Mouse (Mus musculus): ENCODE data around the gene Gnb1l. TPM values are rescaled to one million over a fixed set of nuclear protein-coding genes. Genes with fewer than 3 reads are reported as not detected.

Gene Gnb1l
- polyA plus RNA-seq, 1 experiment from 2014 or later = 16.9 TPM

DNA sequence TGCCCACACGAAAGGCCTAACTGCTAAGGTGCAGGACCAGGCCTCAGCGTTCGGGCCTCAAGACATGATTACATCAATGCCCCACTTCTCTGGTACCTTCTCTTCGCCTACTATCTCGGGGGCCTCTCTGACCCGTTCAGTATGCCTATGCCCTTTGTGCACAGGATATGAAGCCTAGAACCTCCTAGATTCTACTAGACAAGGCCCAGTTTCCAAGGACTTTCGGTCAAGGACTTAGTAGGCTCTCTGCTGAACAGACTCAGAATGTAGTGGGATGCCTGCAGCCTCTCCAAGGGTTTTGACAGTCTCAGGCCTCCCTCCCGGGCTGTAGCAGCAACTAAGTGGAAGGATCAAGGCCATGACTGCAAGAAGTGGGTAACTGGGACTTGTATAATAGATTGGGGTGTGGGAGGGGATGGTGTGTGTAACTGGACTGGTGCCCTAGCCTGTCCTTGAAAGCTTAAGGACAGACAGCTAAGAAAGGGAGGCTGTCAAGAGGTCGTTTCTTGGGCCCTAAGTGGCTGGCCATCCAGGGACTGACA is 90.6 kb downstream of the Gnb1l start:
- no peak overlapping the region for H3K27ac ChIP-seq
- ATAC-seq (ENCODE audit: insufficient number of reproducible peaks, insufficient read depth, low FRiP score, low TSS enrichment) = no peak
- peak overlapping the region; percentile 82 for H3K4me2 ChIP-seq (replicated peaks)
- no peaks in the 10 kb centered on the region for H3K9me3 ChIP-seq
- H3K27me3 ChIP-seq = peaks cover 96% of the 10 kb centered on the region
- no peak overlapping the region for H3K9ac ChIP-seq
- H3K36me3 ChIP-seq = no peaks in the 10 kb centered on the region
- H3K4me3 ChIP-seq = 0 out of 2 replicates have a peak overlapping the region, but pooled peaks have one; percentile 53
- H3K4me1 ChIP-seq = peaks cover 28% of the 10 kb centered on the region
- WGBS = 19% methylated on average over 9 of the region's 9 CpGs

DNA sequence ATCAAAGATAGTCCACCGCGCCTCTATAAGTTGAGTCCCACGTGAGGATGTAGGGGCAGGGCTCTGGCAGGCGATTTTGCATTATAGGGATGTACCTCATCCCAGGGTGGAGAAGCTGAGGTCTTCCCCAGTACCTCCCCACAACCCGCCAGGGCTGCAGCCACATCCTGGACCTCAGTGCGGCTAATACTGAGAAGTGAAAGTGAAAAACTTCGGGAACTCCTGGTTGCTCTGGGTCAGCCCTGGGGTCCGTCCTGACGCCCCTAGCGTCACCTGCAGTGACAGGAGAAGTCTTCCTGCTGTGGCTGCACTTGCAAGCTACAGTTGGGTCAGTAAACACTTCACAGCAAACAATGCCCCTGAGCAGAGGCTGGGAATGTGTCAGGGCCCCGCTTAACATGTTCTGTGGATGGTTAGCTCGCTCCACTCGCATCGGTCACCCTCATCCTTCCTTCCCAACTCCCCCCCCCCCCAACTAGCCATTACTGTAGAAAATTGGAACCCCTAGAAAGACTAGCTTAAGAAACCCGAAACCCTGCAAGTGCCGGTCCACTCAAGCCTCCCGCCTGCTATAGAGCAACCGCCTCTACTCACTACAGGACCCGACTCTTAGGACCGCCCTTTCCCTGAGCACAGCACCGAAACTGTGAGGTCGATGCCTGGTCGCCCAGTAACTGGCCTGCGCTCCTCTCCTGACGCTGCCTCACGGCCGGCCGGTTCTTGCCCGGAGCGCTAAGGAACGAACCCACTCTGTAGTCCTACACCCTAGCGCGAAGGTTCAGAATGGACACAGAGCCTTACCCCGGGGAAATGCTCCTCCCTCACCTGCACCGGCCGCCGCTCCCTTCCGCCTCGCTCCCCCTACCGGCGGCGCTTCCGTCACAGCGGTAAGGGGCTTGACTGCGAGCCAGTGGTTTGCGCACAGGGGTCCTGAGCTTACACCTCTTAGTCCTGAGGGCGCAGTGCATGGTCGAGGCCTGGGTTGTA is 91.6 kb downstream of the Gnb1l start, which contains the start of gene Tbx1:
Gene Tbx1 (minus strand): TSS at position 868 of the 987 bp plus-strand sequence.
- 2% methylated on average over 48 of the region's 48 CpGs for WGBS

DNA sequence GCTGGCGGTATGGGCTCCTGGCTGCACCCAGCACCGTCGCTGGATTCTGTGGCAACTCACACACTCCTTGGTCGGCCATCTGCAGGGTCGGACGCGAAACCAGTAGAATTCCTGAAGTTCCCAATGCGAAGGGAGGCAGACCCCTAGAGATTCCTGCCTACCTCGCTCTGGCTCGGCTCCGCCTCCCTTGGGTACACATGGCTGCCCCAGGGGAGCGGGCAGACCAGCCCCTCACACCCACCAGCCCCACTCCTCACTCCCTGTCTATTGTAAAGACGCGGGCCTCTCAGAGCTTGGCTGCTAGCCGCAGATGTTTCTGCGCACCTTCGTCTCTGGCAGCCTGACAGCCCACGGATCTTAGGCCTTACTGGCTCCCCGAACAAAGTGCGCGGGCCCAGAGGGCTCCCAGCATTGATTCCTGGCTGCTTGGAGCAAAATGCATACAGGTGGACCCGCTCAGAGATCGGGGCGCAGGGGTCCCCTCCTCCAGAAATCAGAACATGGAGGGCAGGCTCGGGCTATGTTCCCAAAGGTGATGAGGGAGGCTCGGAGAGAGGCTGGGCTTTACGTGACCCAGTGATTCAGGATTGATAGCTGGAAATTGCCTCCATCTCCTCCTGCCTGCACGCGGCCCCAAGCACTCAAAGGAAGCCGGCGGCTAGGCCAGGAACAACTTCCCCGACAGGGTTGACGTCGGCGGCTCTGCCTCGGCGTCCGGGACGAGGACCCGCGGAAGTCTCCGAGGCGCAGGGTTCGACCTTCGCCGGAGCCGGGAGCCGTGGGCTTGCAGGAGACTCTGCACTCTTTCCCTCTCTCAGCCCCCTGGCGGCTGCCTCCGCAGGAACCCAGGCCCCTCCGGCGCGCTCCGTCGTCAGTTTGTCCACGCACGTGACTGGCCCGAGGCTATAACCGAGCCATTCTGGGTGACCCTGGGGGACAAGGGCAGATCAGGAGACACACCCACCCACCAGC is 92.8 kb downstream of the Gnb1l start:
- WGBS = 1% methylated on average over 59 of the region's 59 CpGs
- H3K4me3 ChIP-seq = peak overlapping the region; percentile 25
- H3K27ac ChIP-seq = no peak overlapping the region
- peaks cover 26% of the 10 kb centered on the region for H3K4me1 ChIP-seq
- H3K4me2 ChIP-seq (replicated peaks) = peak overlapping the region; percentile 48
- no peaks in the 10 kb centered on the region for H3K36me3 ChIP-seq
- H3K9ac ChIP-seq = peak overlapping the region; percentile 3; the same call in 1 of the 2 replicates
- H3K9me3 ChIP-seq = no peaks in the 10 kb centered on the region
- no peak for ATAC-seq (ENCODE audit: insufficient number of reproducible peaks, insufficient read depth, low FRiP score, low TSS enrichment)
- peaks cover 79% of the 10 kb centered on the region for H3K27me3 ChIP-seq

More for the DNA sequence above, 91.6 kb downstream of the Gnb1l start, which contains the start of gene Tbx1:
- H3K4me2 ChIP-seq (replicated peaks) = peak within 1 kb of the TSS; percentile 48
- peak within 1 kb of the TSS; percentile 25 for H3K4me3 ChIP-seq
- H3K27me3 ChIP-seq = peaks cover 90% of the 10 kb centered on the region
- H3K27ac ChIP-seq = no peak within 1 kb of the TSS
- peak within 1 kb of the TSS; percentile 3; the same call in 1 of the 2 replicates for H3K9ac ChIP-seq
- H3K9me3 ChIP-seq = no peaks in the 10 kb centered on the region
- no peak for ATAC-seq (ENCODE audit: insufficient number of reproducible peaks, insufficient read depth, low FRiP score, low TSS enrichment)
- H3K36me3 ChIP-seq = no peaks in the 10 kb centered on the region
- peaks cover 28% of the 10 kb centered on the region for H3K4me1 ChIP-seq

- Histone ChIP-seq H3K4me3 (no peak overlapping the region), H3K4me2 (replicated peaks) (no peak overlapping the region), H3K36me3 (no peaks in the 10 kb centered on the region), H3K9ac (no peak overlapping the region), H3K27me3 (peaks cover 54% of the 10 kb centered on the region), H3K4me1 (peaks cover 20% of the 10 kb centered on the region; the same call in 1 of the 2 replicates), H3K27ac (no peak overlapping the region), H3K9me3 (no peaks in the 10 kb centered on the region)
- 61% methylated on average over 2 of the region's 2 CpGs for WGBS
- ATAC-seq (ENCODE audit: insufficient number of reproducible peaks, insufficient read depth, low FRiP score, low TSS enrichment) = no peak
These were observed 95.4 kb downstream of the Gnb1l start for GRCm38 (mm10) chr16:18593930-18594329.

- Histone ChIP-seq H3K9ac (no peak overlapping the region), H3K9me3 (no peaks in the 10 kb centered on the region), H3K4me3 (no peak overlapping the region), H3K4me1 (peaks cover 16% of the 10 kb centered on the region; the same call in 1 of the 2 replicates), H3K4me2 (replicated peaks) (no peak overlapping the region), H3K27ac (no peak overlapping the region), H3K27me3 (peaks cover 31% of the 10 kb centered on the region), H3K36me3 (no peaks in the 10 kb centered on the region)
- no peak for ATAC-seq (ENCODE audit: insufficient number of reproducible peaks, insufficient read depth, low FRiP score, low TSS enrichment)
- 35% methylated on average over 5 of the region's 5 CpGs for WGBS
These were observed 97.7 kb downstream of the Gnb1l start for GRCm38 (mm10) chr16:18596255-18596654.

GRCm38 (mm10) chr16:18598006-18598405 is 99.5 kb downstream of the Gnb1l start:
- no peak overlapping the region for H3K9ac ChIP-seq
- peaks cover 15% of the 10 kb centered on the region for H3K27me3 ChIP-seq
- ATAC-seq (ENCODE audit: insufficient number of reproducible peaks, insufficient read depth, low FRiP score, low TSS enrichment) = no peak

GRCm38 (mm10) chr16:18601447-18601846 is 102.9 kb downstream of the Gnb1l start:
- H3K9ac ChIP-seq = no peak overlapping the region
- H3K36me3 ChIP-seq = no peaks in the 10 kb centered on the region
- no peak overlapping the region for H3K4me3 ChIP-seq
- H3K9me3 ChIP-seq = no peaks in the 10 kb centered on the region
- no peaks in the 10 kb centered on the region for H3K27me3 ChIP-seq
- WGBS = 56% methylated on average over 7 of the region's 7 CpGs
- H3K27ac ChIP-seq = peak overlapping the region; percentile 46; the same call in 1 of the 2 replicates
- no peak for ATAC-seq (ENCODE audit: insufficient number of reproducible peaks, insufficient read depth, low FRiP score, low TSS enrichment)
- H3K4me2 ChIP-seq (replicated peaks) = no peak overlapping the region
- peaks cover 24% of the 10 kb centered on the region; the same call in 1 of the 2 replicates for H3K4me1 ChIP-seq

More at GRCm38 (mm10) chr16:18598006-18598405, 99.5 kb downstream of the Gnb1l start:
- Histone ChIP-seq H3K4me1 (peaks cover 19% of the 10 kb centered on the region; the same call in 1 of the 2 replicates), H3K4me2 (replicated peaks) (no peak overlapping the region), H3K9me3 (no peaks in the 10 kb centered on the region), H3K36me3 (no peaks in the 10 kb centered on the region), H3K4me3 (no peak overlapping the region), H3K27ac (no peak overlapping the region)
- 76% methylated on average over 3 of the region's 3 CpGs for WGBS

DNA sequence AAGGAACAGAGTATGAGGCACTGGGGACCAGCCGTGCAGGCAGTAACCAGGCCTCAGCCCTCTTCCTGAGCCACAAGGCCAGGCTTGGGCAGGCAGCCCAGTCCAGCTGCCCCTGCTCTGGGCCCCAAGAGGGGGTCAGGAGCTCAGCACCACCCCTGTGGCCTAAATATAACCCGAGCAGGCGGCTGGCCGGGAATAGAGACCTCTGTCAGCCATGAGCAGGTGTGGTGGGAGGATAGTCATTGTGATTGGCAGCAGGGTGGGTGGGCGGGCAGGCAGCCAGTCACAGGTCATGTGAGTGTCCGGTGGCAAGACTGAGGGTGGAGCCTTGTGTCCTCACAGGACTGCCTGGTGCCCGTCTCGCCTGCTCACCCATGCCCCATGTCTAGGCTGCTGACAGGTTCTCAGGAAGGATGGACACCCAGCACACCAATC is 105.8 kb downstream of the Gnb1l start:
- no peak overlapping the region for H3K9ac ChIP-seq
- H3K27ac ChIP-seq = no peak overlapping the region
- no peaks in the 10 kb centered on the region for H3K9me3 ChIP-seq
- H3K4me3 ChIP-seq = no peak overlapping the region
- no peaks in the 10 kb centered on the region for H3K36me3 ChIP-seq
- 55% methylated on average over 8 of the region's 8 CpGs for WGBS
- H3K27me3 ChIP-seq = 0 out of 2 replicates have a peak, but pooled peaks cover 8% of the 10 kb centered on the region
- no peak overlapping the region for H3K4me2 ChIP-seq (replicated peaks)
- ATAC-seq (ENCODE audit: insufficient number of reproducible peaks, insufficient read depth, low FRiP score, low TSS enrichment) = no peak
- peaks cover 30% of the 10 kb centered on the region; the same call in 1 of the 2 replicates for H3K4me1 ChIP-seq

DNA sequence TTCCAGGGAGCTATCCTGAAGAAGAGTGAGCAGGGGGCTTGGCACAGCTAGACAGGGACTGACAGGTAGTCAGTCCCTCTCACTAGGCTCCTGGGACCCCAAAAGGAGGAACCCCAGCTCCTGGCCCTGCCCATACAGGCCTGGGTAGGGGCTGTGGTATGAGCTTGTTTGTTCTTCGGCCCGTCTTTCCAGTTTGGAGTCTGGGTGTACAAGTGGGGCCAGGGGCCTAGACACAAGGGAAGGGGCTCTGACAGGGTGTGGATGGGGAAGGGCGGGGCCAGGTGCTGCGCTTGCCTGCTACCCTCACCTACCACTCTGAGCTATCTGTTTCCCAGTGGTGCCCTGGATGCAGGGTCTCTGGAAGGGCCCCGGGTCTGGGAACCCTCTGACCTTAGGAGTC is 107.2 kb downstream of the Gnb1l start:
- Histone ChIP-seq H3K36me3 (no peaks in the 10 kb centered on the region), H3K4me3 (no peak overlapping the region), H3K9ac (no peak overlapping the region), H3K4me2 (replicated peaks) (no peak overlapping the region), H3K27me3 (0 out of 2 replicates have a peak, but pooled peaks cover 8% of the 10 kb centered on the region), H3K4me1 (peaks cover 30% of the 10 kb centered on the region; the same call in 1 of the 2 replicates), H3K9me3 (no peaks in the 10 kb centered on the region), H3K27ac (no peak overlapping the region)
- no peak for ATAC-seq (ENCODE audit: insufficient number of reproducible peaks, insufficient read depth, low FRiP score, low TSS enrichment)
- WGBS = 71% methylated on average over 5 of the region's 5 CpGs

- Histone ChIP-seq H3K4me3 (0 out of 2 replicates have a peak overlapping the region, but pooled peaks have one; percentile 4), H3K27me3 (0 out of 2 replicates have a peak, but pooled peaks cover 14% of the 10 kb centered on the region), H3K4me2 (replicated peaks) (peak overlapping the region; percentile 41), H3K36me3 (no peaks in the 10 kb centered on the region), H3K9ac (no peak overlapping the region), H3K9me3 (no peaks in the 10 kb centered on the region), H3K27ac (no peak overlapping the region), H3K4me1 (peaks cover 23% of the 10 kb centered on the region)
- no peak for ATAC-seq (ENCODE audit: insufficient number of reproducible peaks, insufficient read depth, low FRiP score, low TSS enrichment)
- 7% methylated on average over 11 of the region's 11 CpGs for WGBS
These were observed 109.7 kb downstream of the Gnb1l start for GRCm38 (mm10) chr16:18608226-18608625.
